Mouse (Mus musculus) layer of hippocampus, postnatal 10 days (tissue): ENCODE results near the gene Mdp1. TPM values are rescaled to one million over a fixed set of nuclear protein-coding genes. Genes with fewer than 3 reads are reported as not detected.

Experiments
- total RNA-seq, 2 experiments: library from RNA; stranded (reverse); gene quantifications; 2 replicates each; pipeline ENCODE4 v1.2.3; 2021

Gene Mdp1
- total RNA-seq, 2 experiments from 2014 or later: 47.8 to 50.0 TPM

Other genes starting within 250 kb of the Mdp1 start
- 10 to 100 TPM; 16.5 to 17.7 TPM for gene Dhrs4, start 181.8 kb downstream of the Mdp1 start, total RNA-seq
- 100 to 1,000 TPM; 106 to 144 TPM for gene Carmil3, start 169.9 kb downstream of the Mdp1 start, total RNA-seq
- 100 to 1,000 TPM; 306 to 335 TPM for gene Cpne6, start 150.1 kb downstream of the Mdp1 start, total RNA-seq
- gene Nrl, start 135.5 kb downstream of the Mdp1 start, total RNA-seq: under 1 TPM; 0.34 to 0.76 TPM
- 10 to 100 TPM; 20.4 to 21.4 TPM for gene Pck2, start 120.2 kb downstream of the Mdp1 start, total RNA-seq
- gene Dcaf11, start 100.5 kb downstream of the Mdp1 start, total RNA-seq: 10 to 100 TPM; 61.3 to 66.7 TPM
- gene A730061H03Rik, start 100.1 kb downstream of the Mdp1 start, total RNA-seq: 1 to 10 TPM in 1 of 2 experiments, not detected in 1; 1.2 TPM
- gene Fitm1, start 84.9 kb downstream of the Mdp1 start, total RNA-seq: not detected
- 10 to 100 TPM; 87.3 to 91.8 TPM for gene Psme1, start 82.4 kb downstream of the Mdp1 start, total RNA-seq
- 10 to 100 TPM; 50.2 to 54.6 TPM for gene Emc9, start 75.2 kb downstream of the Mdp1 start, total RNA-seq
- 10 to 100 TPM; 54.0 to 62.7 TPM for gene Psme2, start 69.4 kb downstream of the Mdp1 start, total RNA-seq
- 10 to 100 TPM; 35.6 to 37.2 TPM for gene Rnf31, start 68.8 kb downstream of the Mdp1 start, total RNA-seq
- gene Irf9, start 56.9 kb downstream of the Mdp1 start, total RNA-seq: 10 to 100 TPM; 11.1 to 13.0 TPM
- 1 to 10 TPM; 1.4 to 2.3 TPM for gene Rec8, start 42.5 kb downstream of the Mdp1 start, total RNA-seq
- gene Ipo4, start 24.6 kb downstream of the Mdp1 start, total RNA-seq: 100 to 1,000 TPM; 131 to 145 TPM
- gene Gm49378, start 22.6 kb downstream of the Mdp1 start, total RNA-seq: 1 to 10 TPM; 3.0 to 6.1 TPM
- gene Tm9sf1, start 16.7 kb downstream of the Mdp1 start, total RNA-seq: 10 to 100 TPM; 42.0 to 55.9 TPM
- 1 to 10 TPM; 1.3 to 1.5 TPM for gene Tssk4, start 10.3 kb downstream of the Mdp1 start, total RNA-seq
- 10 to 100 TPM; 29.1 TPM for gene Gmpr2, start 11.4 kb upstream of the Mdp1 start, total RNA-seq
- 100 to 1,000 TPM; 320 to 339 TPM for gene Nedd8, start 11.6 kb upstream of the Mdp1 start, total RNA-seq
- 10 to 100 TPM; 18.4 to 23.9 TPM for gene Tinf2, start 21.3 kb upstream of the Mdp1 start, total RNA-seq
- under 1 TPM; 0.16 to 0.18 TPM for gene Tgm1, start 53.4 kb upstream of the Mdp1 start, total RNA-seq
- gene Rabggta, start 61.8 kb upstream of the Mdp1 start, total RNA-seq: 10 to 100 TPM; 42.0 to 54.1 TPM
- gene Dhrs1, start 85.2 kb upstream of the Mdp1 start, total RNA-seq: 100 to 1,000 TPM; 103 to 110 TPM
- 10 to 100 TPM; 16.4 to 17.1 TPM for gene Nop9, start 85.2 kb upstream of the Mdp1 start, total RNA-seq
- gene Cideb, start 98.0 kb upstream of the Mdp1 start, total RNA-seq: under 1 TPM; 0.47 to 0.89 TPM
- under 1 TPM; 0.45 to 0.64 TPM for gene Ltb4r2, start 100.9 kb upstream of the Mdp1 start, total RNA-seq
- under 1 TPM; 0.62 to 0.69 TPM for gene Ltb4r1, start 105.5 kb upstream of the Mdp1 start, total RNA-seq
- gene Adcy4, start 123.6 kb upstream of the Mdp1 start, total RNA-seq: 1 to 10 TPM; 6.7 to 9.0 TPM
- gene Ripk3, start 128.4 kb upstream of the Mdp1 start, total RNA-seq: 1 to 10 TPM in 1 of 2 experiments, under 1 TPM in 1; 0.78 to 2.2 TPM
- 1 to 10 TPM; 3.9 to 5.8 TPM for gene Nfatc4, start 162.6 kb upstream of the Mdp1 start, total RNA-seq
- 10 to 100 TPM; 17.0 to 17.3 TPM for gene Nynrin, start 193.5 kb upstream of the Mdp1 start, total RNA-seq
- 1 to 10 TPM in 1 of 2 experiments, under 1 TPM in 1; 0.62 to 1.0 TPM for gene Cbln3, start 223.9 kb upstream of the Mdp1 start, total RNA-seq
- 10 to 100 TPM; 11.8 to 13.4 TPM for gene Khnyn, start 224.4 kb upstream of the Mdp1 start, total RNA-seq
- 10 to 100 TPM; 80.5 to 87.8 TPM for gene Sdr39u1, start 239.8 kb upstream of the Mdp1 start, total RNA-seq